ENCODE assay signal across 21 mouse cellular contexts in the genomic region with DNA sequence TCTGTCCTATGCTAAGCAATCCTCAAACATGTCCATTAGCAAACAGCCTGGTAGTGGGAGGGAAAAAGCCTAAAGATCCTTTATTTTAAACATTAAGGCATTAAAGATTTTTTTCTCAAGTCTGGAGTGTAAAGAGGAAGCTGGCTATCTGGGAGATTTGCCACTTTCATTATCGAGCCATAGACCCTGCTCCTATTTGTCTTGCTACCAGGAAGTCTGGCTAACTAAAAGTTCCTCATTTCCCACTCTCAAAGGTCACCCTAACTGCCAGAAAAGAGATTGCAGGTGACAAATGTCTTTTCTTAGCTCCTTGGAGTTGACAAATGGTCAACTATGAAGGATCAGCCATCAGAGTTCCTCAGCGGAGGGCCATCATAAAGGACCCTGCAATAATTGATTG.
"Had no signal": no experiment of that assay in that cellular context is flagged by ENCODE, and none has a peak within 500 bp of the region (broad histone marks: within the 10 kb centered on the region; RNA-seq: fewer than 3 reads in every experiment).

No protein-coding gene starts in this region.

- H3K9ac ChIP-seq: liver, embryonic 15.5 days; liver, postnatal 0 days; lung, embryonic 15.5 days; midbrain, embryonic 13.5 days; midbrain, embryonic 15.5 days; neural tube, embryonic 12.5 days; stomach, embryonic 15.5 days had no signal

- H3K4me1 ChIP-seq: liver, embryonic 15.5 days; lung, embryonic 15.5 days; megakaryocyte, embryonic 14.5 days; midbrain, embryonic 13.5 days; midbrain, embryonic 15.5 days; neural tube, embryonic 12.5 days; stomach, embryonic 15.5 days had no signal

- H3K9me3 ChIP-seq: liver, embryonic 15.5 days; lung, embryonic 15.5 days; megakaryocyte, embryonic 14.5 days; midbrain, embryonic 13.5 days; midbrain, embryonic 15.5 days; neural tube, embryonic 12.5 days; stomach, embryonic 15.5 days had no signal

- DNase-seq: liver, postnatal 0 days; lung, adult 2 months; lung, postnatal 14 days; lung, postnatal 36 days; retina, postnatal 1 day; right cerebral cortex, adult 18-20 months; right cerebral cortex, postnatal 14 days; thymus, adult 2 months; thymus, postnatal 25 days; thymus, postnatal 4 days had no signal

- ATAC-seq: liver, postnatal 0 days; lung, postnatal 0 days; midbrain, embryonic 13.5 days; midbrain, embryonic 15.5 days had no signal

- H3K27ac ChIP-seq: liver, embryonic 15.5 days; lung, embryonic 15.5 days; macrophage; midbrain, embryonic 13.5 days; midbrain, embryonic 15.5 days; neural tube, embryonic 12.5 days; stomach, embryonic 15.5 days; stomach, postnatal 0 days had no signal

- H3K27me3 ChIP-seq: liver, embryonic 15.5 days; lung, embryonic 15.5 days; megakaryocyte, embryonic 14.5 days; midbrain, embryonic 13.5 days; midbrain, embryonic 15.5 days; neural tube, embryonic 12.5 days; stomach, embryonic 15.5 days had no signal

- H3K4me3 ChIP-seq: liver, embryonic 15.5 days; lung, embryonic 15.5 days; megakaryocyte, embryonic 14.5 days; midbrain, embryonic 13.5 days; midbrain, embryonic 15.5 days; neural tube, embryonic 12.5 days; stomach, embryonic 15.5 days had no signal

- H3K36me3 ChIP-seq: liver, embryonic 15.5 days; lung, embryonic 15.5 days; midbrain, embryonic 13.5 days; midbrain, embryonic 15.5 days; neural tube, embryonic 12.5 days; stomach, embryonic 15.5 days had no signal

- H3K4me2 ChIP-seq: liver, embryonic 15.5 days; lung, embryonic 15.5 days; midbrain, embryonic 11.5 days; midbrain, embryonic 13.5 days; midbrain, embryonic 15.5 days; neural tube, embryonic 12.5 days; stomach, embryonic 15.5 days had no signal
